In genomic region chr8:128435749-128436148, GRCm38 (mm10) we compare ENCODE assay signal across 17 mouse cellular contexts.
A peak's percentile ranks its signal among the peaks of the same experiment; 100 is the strongest.
DNase-seq lines count a peak whose midpoint lies in the region; ATAC-seq and TF ChIP-seq lines count a peak whose summit lies in the region.
"Had no signal": no experiment of that assay in that cellular context is flagged by ENCODE, and none has a peak within 500 bp of the region (broad histone marks: within the 10 kb centered on the region; RNA-seq: fewer than 3 reads in every experiment).

No protein-coding gene starts in this region.

- peak; percentile 93 for DNase-seq in heart, adult 11 months
- DNase-seq in heart, postnatal 10 days, result no peak
- no peak for DNase-seq in heart, embryonic 10.5 days (ENCODE audit: low spot score)
- DNase-seq in frontal cortex, postnatal 25 days (ENCODE audit: low spot score in 2 of 2), result no peak
- DNase-seq: adrenal gland, postnatal 10 days; cerebellum, adult 18-20 months; cerebellum, postnatal 10 days; forebrain, postnatal 0 days; kidney, adult 11 months had no signal

- no peak for TF ChIP-seq CTCF in bone marrow macrophage, adult 2 months (IDR thresholded peaks at IDR 0.05; ENCODE audit: low read depth, low read length)

- H3K27ac ChIP-seq in heart, embryonic 16.5 days (ENCODE audit: low read length), result peak overlapping the region; percentile 79
- H3K27ac ChIP-seq in heart, embryonic 10.5 days, result no peak overlapping the region
- H3K27ac ChIP-seq in bone marrow macrophage, adult 2 months (ENCODE audit: insufficient read depth, low read depth, low read length), result peak overlapping the region; percentile 84
- peak overlapping the region; percentile 70 for H3K27ac ChIP-seq in macrophage
- H3K27ac ChIP-seq: embryonic facial prominence, embryonic 10.5 days; forebrain, embryonic 13.5 days; hindbrain, embryonic 13.5 days; hindbrain, postnatal 0 days had no signal

- TF ChIP-seq POLR2A in bone marrow macrophage, adult 2 months (IDR thresholded peaks at IDR 0.05; ENCODE audit: borderline replicate concordance, low read depth, low read length), result no peak

- intact Hi-C loops in heart, postnatal 10 days (cut with DNase I), result loop anchor here (5.0 kb wide), 2 partner anchors 73 to 127 kb away; no protein-coding TSS in a partner anchor

- H3K4me3 ChIP-seq in heart, embryonic 16.5 days (ENCODE audit: low read length), result no peak overlapping the region
- H3K4me3 ChIP-seq in heart, embryonic 10.5 days, result no peak overlapping the region
- H3K4me3 ChIP-seq in bone marrow macrophage, adult 2 months (ENCODE audit: insufficient read depth, low read length), result no peak overlapping the region
- no peak overlapping the region for H3K4me3 ChIP-seq in macrophage (ENCODE audit: inconsistent target)
- H3K4me3 ChIP-seq: embryonic facial prominence, embryonic 10.5 days; forebrain, embryonic 13.5 days; hindbrain, embryonic 13.5 days had no signal

- no peak overlapping the region for H3K4me2 ChIP-seq in heart, embryonic 16.5 days (ENCODE audit: low read depth, low read length)
- H3K4me2 ChIP-seq: forebrain, embryonic 13.5 days; heart, embryonic 11.5 days; hindbrain, embryonic 13.5 days had no signal

- no peaks in the 10 kb centered on the region for H3K27me3 ChIP-seq in heart, embryonic 16.5 days (ENCODE audit: control insufficient read depth, insufficient read depth, low read length)
- no peaks in the 10 kb centered on the region for H3K27me3 ChIP-seq in heart, embryonic 10.5 days (ENCODE audit: insufficient read depth, poor library complexity, severe bottlenecking)
- H3K27me3 ChIP-seq: forebrain, embryonic 13.5 days; hindbrain, embryonic 13.5 days had no signal

- no peaks in the 10 kb centered on the region for H3K9me3 ChIP-seq in heart, embryonic 16.5 days (replicated peaks; ENCODE audit: control insufficient read depth, low read length)
- H3K9me3 ChIP-seq in heart, embryonic 10.5 days, result no peaks in the 10 kb centered on the region
- H3K9me3 ChIP-seq: embryonic facial prominence, embryonic 10.5 days; forebrain, embryonic 13.5 days; hindbrain, embryonic 13.5 days had no signal

- ATAC-seq in heart, embryonic 16.5 days (replicated peaks; ENCODE audit: extremely low read depth, insufficient read depth, low FRiP score), result no peak
- ATAC-seq: forebrain, embryonic 13.5 days; forebrain, postnatal 0 days; hindbrain, postnatal 0 days had no signal

- H3K9ac ChIP-seq in heart, embryonic 16.5 days (ENCODE audit: low read length), result no peak overlapping the region
- H3K9ac ChIP-seq: forebrain, embryonic 13.5 days; forebrain, postnatal 0 days; hindbrain, embryonic 13.5 days had no signal

- H3K36me3 ChIP-seq in heart, embryonic 16.5 days (ENCODE audit: control insufficient read depth, insufficient read depth), result peaks cover 72% of the 10 kb centered on the region
- H3K36me3 ChIP-seq in heart, embryonic 10.5 days, result peaks cover 85% of the 10 kb centered on the region
- peaks cover 70% of the 10 kb centered on the region for H3K36me3 ChIP-seq in macrophage (ENCODE audit: inconsistent target)

- peaks cover 13% of the 10 kb centered on the region; the same call in 1 of the 2 replicates for H3K4me1 ChIP-seq in heart, embryonic 16.5 days (ENCODE audit: control insufficient read depth, insufficient read depth, low read length)
- H3K4me1 ChIP-seq in heart, embryonic 10.5 days, result peaks cover 10% of the 10 kb centered on the region
- peaks cover 27% of the 10 kb centered on the region for H3K4me1 ChIP-seq in bone marrow macrophage, adult 2 months (ENCODE audit: control insufficient read depth, insufficient read depth, low read length)
- H3K4me1 ChIP-seq: forebrain, embryonic 13.5 days had no signal

- peaks cover 19% of the 10 kb centered on the region; the same call in 1 of the 2 replicates for H3K79me2 ChIP-seq in macrophage (ENCODE audit: inconsistent target)

- 55% methylated on average over 4 of the region's 4 CpGs for WGBS in heart, embryonic 16.5 days
- 75% methylated on average over 4 of the region's 4 CpGs for WGBS in heart, embryonic 10.5 days
- WGBS in macrophage (ENCODE audit: missing documents), result 51% methylated on average over 4 of the region's 4 CpGs
